Mouse (Mus musculus) kidney, postnatal 0 days (tissue): ENCODE results near the gene Gm28051. TPM values are rescaled to one million over a fixed set of nuclear protein-coding genes. Genes with fewer than 3 reads are reported as not detected.
A peak's percentile ranks its signal among the peaks of the same experiment; 100 is the strongest.

Experiments used
- ATAC-seq: fragments of 200-750 bp; cut with Nextera tagmentation; replicated peaks from 2 replicates; pipeline ENCODE4 v1.8.0; 2017; ENCODE audit warnings: low read depth, moderate number of reproducible peaks, moderate TSS enrichment, moderate library complexity; ENCODE audit not compliant: low FRiP score
- DNase-seq: peaks from one replicate; pipeline ENCODE4 v3.0.0-alpha.2; 2016; ENCODE audit warnings: low spot score
- H3K27ac ChIP-seq: fragments of 300-500 bp; sonication (generic); 2 replicates; pipeline ENCODE4 v1.5.1; 2014; ENCODE audit warnings: mild to moderate bottlenecking
- H3K27me3 ChIP-seq: fragments of 300-500 bp; sonication (generic); 2 replicates; pipeline ENCODE4 v1.6.1; 2014; ENCODE audit warnings: low read length, mixed read lengths; ENCODE audit not compliant: insufficient read depth
- H3K36me3 ChIP-seq: fragments of 300-500 bp; sonication (generic); 2 replicates; pipeline ENCODE4 v1.6.1; 2014; ENCODE audit warnings: low read length, mixed read lengths; ENCODE audit not compliant: insufficient read depth
- H3K4me1 ChIP-seq: fragments of 300-500 bp; sonication (generic); replicated peaks from 2 replicates; pipeline ENCODE4 v1.6.1; 2014; ENCODE audit warnings: antibody characterized with exemption, low read length, mixed read lengths; ENCODE audit not compliant: insufficient read depth
- H3K4me2 ChIP-seq: fragments of 300-500 bp; sonication (generic); 2 replicates; pipeline ENCODE4 v1.6.1; 2014; ENCODE audit warnings: mild to moderate bottlenecking, low read length, moderate library complexity, mixed read lengths
- H3K4me3 ChIP-seq: fragments of 300-500 bp; sonication (generic); replicated peaks from 2 replicates; pipeline ENCODE4 v1.5.1; 2014; ENCODE audit warnings: low read depth, low read length
- H3K9ac ChIP-seq: fragments of 300-500 bp; sonication (generic); 2 replicates; pipeline ENCODE4 v1.6.1; 2014; ENCODE audit warnings: low read depth, low read length
- H3K9me3 ChIP-seq: fragments of 300-500 bp; sonication (generic); replicated peaks from 2 replicates; pipeline ENCODE4 v1.6.1; 2016; ENCODE audit warnings: low read length, inconsistent platforms, mixed read lengths
- CTCF ChIP-seq: IDR thresholded peaks from 2 replicates; pipeline ENCODE4 v1.5.1; 2016; ENCODE audit warnings: antibody characterized with exemption, low read depth, mild to moderate bottlenecking, moderate library complexity
- WGBS: fragments of 180-500 bp; shearing (Covaris S2); extraction: QIAGEN DNeasy Blood & Tissue Kit; methylation state at CpG from one replicate; pipeline ENCODE4 v1.1.7; 2014; 5-methylcytosine and 5-hydroxymethylcytosine counted together
- polyA plus RNA-seq: library from polyadenylated mRNA; unstranded; fragments of >200 nt; fragmentation: Nextera tagmentation; extraction: Ambion mirVana; gene quantifications from 2 replicates; pipeline ENCODE4 v1.2.1, GENCODE M21; 2015

The Gm28051 gene
- polyA plus RNA-seq, 1 experiment from 2014 or later = not detected

- peak; percentile 97 for ATAC-seq
- Histone ChIP-seq H3K9ac (peak within 1 kb of the TSS; percentile 87), H3K36me3 (no peaks in the 10 kb centered on the region), H3K27ac (peak within 1 kb of the TSS; percentile 93), H3K9me3 (no peaks in the 10 kb centered on the region), H3K27me3 (no peaks in the 10 kb centered on the region), H3K4me3 (peak within 1 kb of the TSS; percentile 69), H3K4me2 (peak within 1 kb of the TSS; percentile 69), H3K4me1 (peaks cover 6% of the 10 kb centered on the region; the same call in 1 of the 2 replicates)
- DNase-seq = peak; percentile 94
- no peak for TF ChIP-seq CTCF
- WGBS = under 1% methylated on average over 63 of the region's 63 CpGs
Observed at GRCm38 (mm10) chr12:102743589-102744574, 13.7 kb downstream of the Gm28051 start, which contains the start of the genes Moap1 and Tmem251. Moap1 (minus strand) TSS chr12:102743661. Tmem251 (plus strand) TSS chr12:102743762.

- Histone ChIP-seq H3K4me2 (peak overlapping the region; percentile 69), H3K27me3 (no peaks in the 10 kb centered on the region), H3K27ac (peak overlapping the region; percentile 93), H3K9ac (peak overlapping the region; percentile 87), H3K4me3 (peak overlapping the region; percentile 69), H3K36me3 (no peaks in the 10 kb centered on the region), H3K9me3 (no peaks in the 10 kb centered on the region), H3K4me1 (peaks cover 6% of the 10 kb centered on the region; the same call in 1 of the 2 replicates)
- WGBS = under 1% methylated on average over 33 of the region's 33 CpGs
- TF ChIP-seq CTCF = no peak
- DNase-seq (no peak), ATAC-seq (no peak; the same call in none of the 2 replicates)
Observed at GRCm38 (mm10) chr12:102743036-102743588, 14.5 kb downstream of the Gm28051 start.

- H3K27ac ChIP-seq = no peak overlapping the region
- peaks cover 6% of the 10 kb centered on the region; the same call in 1 of the 2 replicates for H3K4me1 ChIP-seq
- DNase-seq (no peak), ATAC-seq (no peak)
- WGBS = 78% methylated on average over 7 of the region's 7 CpGs
- H3K4me3 ChIP-seq = no peak overlapping the region
- no peak overlapping the region for H3K9ac ChIP-seq
- H3K9me3 ChIP-seq = no peaks in the 10 kb centered on the region
- no peak overlapping the region for H3K4me2 ChIP-seq
- no peaks in the 10 kb centered on the region for H3K27me3 ChIP-seq
- TF ChIP-seq CTCF = no peak
- H3K36me3 ChIP-seq = no peaks in the 10 kb centered on the region
Observed at GRCm38 (mm10) chr12:102742056-102742455, 15.5 kb downstream of the Gm28051 start.

GRCm38 (mm10) chr12:102740285-102740684 lies 17.3 kb downstream of the Gm28051 start:
- Histone ChIP-seq H3K4me3 (no peak overlapping the region), H3K27me3 (no peaks in the 10 kb centered on the region), H3K9ac (no peak overlapping the region), H3K4me2 (no peak overlapping the region), H3K9me3 (no peaks in the 10 kb centered on the region), H3K36me3 (no peaks in the 10 kb centered on the region), H3K4me1 (peaks cover 6% of the 10 kb centered on the region; the same call in 1 of the 2 replicates), H3K27ac (no peak overlapping the region)
- 71% methylated on average over 3 of the region's 3 CpGs for WGBS
- peak; percentile 66 for TF ChIP-seq CTCF
- ATAC-seq = no peak
- DNase-seq = peak; percentile 51

GRCm38 (mm10) chr12:102739096-102739495 lies 18.5 kb downstream of the Gm28051 start:
- Histone ChIP-seq H3K4me2 (no peak overlapping the region), H3K27me3 (no peaks in the 10 kb centered on the region), H3K4me1 (peaks cover 6% of the 10 kb centered on the region; the same call in 1 of the 2 replicates), H3K4me3 (no peak overlapping the region), H3K9me3 (no peaks in the 10 kb centered on the region), H3K9ac (no peak overlapping the region), H3K36me3 (no peaks in the 10 kb centered on the region), H3K27ac (no peak overlapping the region)
- WGBS = 76% methylated on average over 5 of the region's 5 CpGs
- TF ChIP-seq CTCF = no peak
- no peak for DNase-seq
- no peak for ATAC-seq

- TF ChIP-seq CTCF = peak; percentile 75
- 7% methylated on average over 4 of the region's 5 CpGs for WGBS
Observed at GRCm38 (mm10) chr12:102733381-102733780, 24.2 kb downstream of the Gm28051 start.

More at GRCm38 (mm10) chr12:102733381-102733780, 24.2 kb downstream of the Gm28051 start:
- no peaks in the 10 kb centered on the region for H3K27me3 ChIP-seq
- no peaks in the 10 kb centered on the region for H3K36me3 ChIP-seq
- no peaks in the 10 kb centered on the region for H3K9me3 ChIP-seq
- ATAC-seq = no peak
- DNase-seq = peak; percentile 77
- H3K4me3 ChIP-seq = no peak overlapping the region
- H3K4me1 ChIP-seq = 0 out of 2 replicates have a peak, but pooled peaks cover 6% of the 10 kb centered on the region
- H3K27ac ChIP-seq = no peak overlapping the region
- H3K9ac ChIP-seq = no peak overlapping the region
- no peak overlapping the region for H3K4me2 ChIP-seq
